Mouse (Mus musculus): ENCODE data around the gene H2-DMb2.

DNA sequence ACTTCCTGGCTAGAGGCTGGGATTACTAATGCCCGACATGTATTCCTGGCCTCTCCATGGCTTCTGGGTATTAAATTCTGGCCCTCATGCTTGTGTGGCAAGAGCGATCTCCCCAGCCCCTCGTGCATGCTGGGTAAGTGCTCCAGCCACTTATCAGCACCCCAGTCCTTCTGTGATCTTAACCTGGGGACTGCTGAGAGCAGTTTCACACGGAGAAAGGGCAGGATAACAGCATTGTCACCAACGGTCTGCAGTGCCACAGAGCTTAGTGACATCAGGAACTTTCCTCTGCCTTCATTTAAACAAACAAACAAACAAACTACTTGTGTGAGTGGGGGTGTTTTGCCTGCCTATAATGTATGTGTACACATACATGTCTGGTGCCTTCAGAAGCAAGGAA is 2.9 kb upstream of the H2-DMb2 start:
- 0 out of 2 replicates have a peak, but pooled peaks have one; percentile 17 for TF ChIP-seq EP300 (IDR thresholded peaks at IDR 0.05; ENCODE audit: low read depth)
- no peak for TF ChIP-seq CTCF (IDR thresholded peaks at IDR 0.05; ENCODE audit: low read depth)
